23 mouse cellular contexts compared by ENCODE assay signal in genomic region chr2:132712061-132712460, GRCm38 (mm10). TPM values are rescaled to one million over a fixed set of nuclear protein-coding genes. Genes with fewer than 3 reads are reported as not detected.
DNase-seq lines count a peak whose midpoint lies in the region; ATAC-seq and TF ChIP-seq lines count a peak whose summit lies in the region.
"Had no signal": no experiment of that assay in that cellular context is flagged by ENCODE, and none has a peak within 500 bp of the region (broad histone marks: within the 10 kb centered on the region; RNA-seq: fewer than 3 reads in every experiment).

No protein-coding gene starts in this region.

- DNase-seq in cerebellum, postnatal 25 days, result peak; percentile 42 to 48
- DNase-seq in cerebellum, postnatal 36 days, result no peak
- DNase-seq in frontal cortex, postnatal 25 days (ENCODE audit: low spot score in 2 of 2), result no peak
- DNase-seq in left cerebral cortex, adult 2 months (ENCODE audit: extremely low spot score in 1 of 2, low spot score in 2 of 2), result no peak
- no peak for DNase-seq in left cerebral cortex, postnatal 36 days (ENCODE audit: low spot score in 2 of 2)
- DNase-seq in brain, adult 2 months (ENCODE audit: low read depth, low spot score), result peak; percentile 61
- DNase-seq: adrenal gland, postnatal 10 days; adrenal gland, postnatal 36 days; B cell, adult 2 months; cerebellum, adult 11 months; cerebellum, adult 8-10 months; embryo, embryonic 11 days; gastrocnemius, postnatal 10 days; heart, adult 11 months had no signal

- no peak overlapping the region for H3K4me3 ChIP-seq in left cerebral cortex, adult 2 months
- H3K4me3 ChIP-seq: embryonic facial prominence, embryonic 10.5 days; embryonic facial prominence, embryonic 13.5 days; erythroblast, embryonic 14.5 days; forebrain, embryonic 15.5 days; hindbrain, embryonic 12.5 days; hindbrain, embryonic 15.5 days had no signal

- no peak for TF ChIP-seq CTCF in left cerebral cortex, adult 2 months (IDR thresholded peaks at IDR 0.05)

- peak overlapping the region; percentile 38; the same call in 1 of the 2 replicates for H3K27ac ChIP-seq in left cerebral cortex, adult 2 months
- H3K27ac ChIP-seq: embryonic facial prominence, embryonic 10.5 days; embryonic facial prominence, embryonic 13.5 days; forebrain, embryonic 15.5 days; hindbrain, embryonic 12.5 days; hindbrain, embryonic 15.5 days had no signal

- peak; percentile 49; the same call in 1 of the 2 replicates for ATAC-seq in frontal cortex, adult (ENCODE audit: low TSS enrichment)
- ATAC-seq: forebrain, embryonic 15.5 days; intestine, postnatal 0 days; Patski had no signal

- intact Hi-C loops in left cerebral cortex, adult 2 months (cut with DNase I), result no loop called here
- intact Hi-C loops in left cerebral cortex, postnatal 36 days (cut with DNase I), result no loop called here

RNA-seq across cellular contexts. Expression of gene Shld1, which starts 25.3 kb away (rescaled TPM):
- 10 to 100 TPM in 1 of 2 experiments, 1 to 10 TPM in 1; 9.6 to 10.7 TPM for total RNA-seq in left cerebral cortex, adult 2 months (2021)
- total RNA-seq in left cerebral cortex, postnatal 36 days (2021), result 10 to 100 TPM; 10.2 to 10.9 TPM

Comparison
In these comparisons a context has a peak if more than half of its experiments do, and no peak if none do; other contexts are left out.
1. DNase-seq: peak in cerebellum, postnatal 25 days (2 of 2) and brain, adult 2 months (single experiment); none in cerebellum, postnatal 36 days (0 of 2), frontal cortex, postnatal 25 days (0 of 2), left cerebral cortex, adult 2 months (0 of 2) and left cerebral cortex, postnatal 36 days (0 of 2).